Mouse (Mus musculus) embryonic stem cell, embryonic (primary cell): ENCODE data around the gene Syn2.

ENCODE experiments used
- CTCF ChIA-PET, 4 experiments: fragments of 300-600 bp in 2 of 4; fragments of 350-600 bp in 2 of 4; sonication (Branson Sonifier 250); formaldehyde crosslinking; loops; one replicate each; lab custom pipeline; 2022; ENCODE audit warnings: inconsistent platforms in 2 of 4; lab: Charles Lee
- POLR2A ChIA-PET, 4 experiments: fragments of 300-600 bp in 2 of 4; fragments of 350-600 bp in 2 of 4; sonication (Branson Sonifier 250); formaldehyde crosslinking; loops; one replicate each; lab custom pipeline; 2022; ENCODE audit warnings: antibody characterized with exemption in 4 of 4, inconsistent platforms in 1 of 4; lab: Charles Lee

The Syn2 gene

GRCm38 (mm10) chr6:115136156-115136555, 1.5 kb downstream of the Syn2 start:
- ChIA-PET CTCF (interaction anchor here in 3 of 4 experiments (0.6 to 2.1 kb wide), 3 partner anchors 64 to 167 kb away, joined by 3 to 5 read pairs (median 4); no protein-coding TSS in a partner anchor), POLR2A (interaction anchor here in 2 of 4 experiments (0.6 to 2.7 kb wide), 6 partner anchors 10 to 349 kb away, joined by 3 to 10 read pairs (median 4); no protein-coding TSS in a partner anchor)

GRCm38 (mm10) chr6:115141446-115141845, 6.7 kb downstream of the Syn2 start:
- ChIA-PET CTCF (interaction anchor here in 3 of 4 experiments (0.6 to 1.4 kb wide), 6 partner anchors 15 to 210 kb away, joined by 3 to 7 read pairs (median 3); no protein-coding TSS in a partner anchor), POLR2A (interaction anchor here in 2 of 4 experiments (0.6 to 1.5 kb wide), 3 partner anchors 18 to 111 kb away, joined by 3 to 4 read pairs (median 3); partner anchors contain the start of gene Timp4 (in 1 of the 2))

- ChIA-PET CTCF (interaction anchor here in 2 of 4 experiments (1.4 kb wide), 2 partner anchors 95 kb away, joined by 3 read pairs; no protein-coding TSS in a partner anchor), POLR2A (interaction anchor here in 1 of 4 experiments (1.0 kb wide), 1 partner anchor 134 kb away, joined by 3 read pairs; no protein-coding TSS in a partner anchor)
Observed at GRCm38 (mm10) chr6:115161175-115161574, 26.5 kb downstream of the Syn2 start.

GRCm38 (mm10) chr6:115165863-115166470, 31.3 kb downstream of the Syn2 start:
- ChIA-PET POLR2A (no interaction called here), CTCF (interaction anchor here in 3 of 4 experiments (0.6 to 1.7 kb wide), 3 partner anchors 9 to 452 kb away, joined by 3 to 7 read pairs (median 3); no protein-coding TSS in a partner anchor)

- ChIA-PET POLR2A (no interaction called here), CTCF (interaction anchor here (0.5 to 1.9 kb wide), 9 partner anchors 10 to 481 kb away, joined by 3 to 6 read pairs (median 5); partner anchors contain the start of gene Gm17482 (in 2 of the 4))
Observed at GRCm38 (mm10) chr6:115168921-115169320, 34.2 kb downstream of the Syn2 start.

GRCm38 (mm10) chr6:115169518-115169917, 34.8 kb downstream of the Syn2 start:
- ChIA-PET CTCF (interaction anchor here (0.6 to 1.9 kb wide), 6 partner anchors 9 to 478 kb away, joined by 3 to 6 read pairs (median 4); no protein-coding TSS in a partner anchor), POLR2A (no interaction called here)

GRCm38 (mm10) chr6:115174845-115175244, 40.1 kb downstream of the Syn2 start:
- ChIA-PET POLR2A (no interaction called here), CTCF (interaction anchor here (0.6 to 1.8 kb wide), 12 partner anchors 8 to 1998 kb away, joined by 3 to 7 read pairs (median 4); partner anchors contain the start of gene Gm17482 (in 1 of the 4))

- POLR2A ChIA-PET, result interaction anchor here in 1 of 4 experiments (1.1 kb wide), 1 partner anchor 55 kb away, joined by 4 read pairs; no protein-coding TSS in a partner anchor
- CTCF ChIA-PET, result interaction anchor here (0.6 to 1.3 kb wide), 11 partner anchors 9 to 1882 kb away, joined by 3 to 5 read pairs (median 4); no protein-coding TSS in a partner anchor
Observed at GRCm38 (mm10) chr6:115178826-115179225, 44.1 kb downstream of the Syn2 start.

- ChIA-PET CTCF (interaction anchor here in 1 of 4 experiments (1.4 kb wide), 1 partner anchor 581 kb away, joined by 3 read pairs; the partner anchor contains the start of gene Tmem40), POLR2A (no interaction called here)
Observed at GRCm38 (mm10) chr6:115181094-115181493, 46.4 kb downstream of the Syn2 start.

GRCm38 (mm10) chr6:115191111-115191510, 56.4 kb downstream of the Syn2 start:
- ChIA-PET POLR2A (no interaction called here), CTCF (interaction anchor here in 1 of 4 experiments (0.5 kb wide), 1 partner anchor 297 kb away, joined by 5 read pairs; no protein-coding TSS in a partner anchor)

GRCm38 (mm10) chr6:115200753-115201152, 66.1 kb downstream of the Syn2 start:
- ChIA-PET CTCF (interaction anchor here in 2 of 4 experiments (1.0 to 1.2 kb wide), 2 partner anchors 135 to 151 kb away, joined by 3 to 4 read pairs; no protein-coding TSS in a partner anchor), POLR2A (no interaction called here)

GRCm38 (mm10) chr6:115203029-115203428, 68.3 kb downstream of the Syn2 start:
- POLR2A ChIA-PET, result no interaction called here
- CTCF ChIA-PET, result interaction anchor here in 1 of 4 experiments (0.5 to 0.7 kb wide), 2 partner anchors 50 to 154 kb away, joined by 3 read pairs; no protein-coding TSS in a partner anchor

- CTCF ChIA-PET, result interaction anchor here in 1 of 4 experiments (0.7 kb wide), 1 partner anchor 636 kb away, joined by 3 read pairs; no protein-coding TSS in a partner anchor
- POLR2A ChIA-PET, result no interaction called here
Observed at GRCm38 (mm10) chr6:115210187-115210586, 75.5 kb downstream of the Syn2 start.

GRCm38 (mm10) chr6:115210820-115211219, 76.1 kb downstream of the Syn2 start:
- POLR2A ChIA-PET, result no interaction called here
- CTCF ChIA-PET, result interaction anchor here in 2 of 4 experiments (0.5 to 0.6 kb wide), 2 partner anchors 117 to 268 kb away, joined by 4 to 5 read pairs; no protein-coding TSS in a partner anchor

GRCm38 (mm10) chr6:115212132-115212903, 77.6 kb downstream of the Syn2 start:
- CTCF ChIA-PET, result interaction anchor here in 2 of 4 experiments (0.9 to 1.4 kb wide), 3 partner anchors 15 to 146 kb away, joined by 3 to 6 read pairs (median 3); partner anchors contain the start of gene Gm17482 (in 2 of the 2)

GRCm38 (mm10) chr6:115213129-115213528, 78.4 kb downstream of the Syn2 start:
- ChIA-PET POLR2A (interaction anchor here in 1 of 4 experiments (0.8 kb wide), 1 partner anchor 14 kb away, joined by 3 read pairs; the partner anchor contains the start of gene Gm17482), CTCF (interaction anchor here in 1 of 4 experiments (0.9 to 1.4 kb wide), 2 partner anchors 14 to 147 kb away, joined by 3 to 6 read pairs; partner anchors contain the start of gene Gm17482)

More at GRCm38 (mm10) chr6:115212132-115212903, 77.6 kb downstream of the Syn2 start:
- POLR2A ChIA-PET, result interaction anchor here in 1 of 4 experiments (0.8 kb wide), 1 partner anchor 15 kb away, joined by 3 read pairs; the partner anchor contains the start of gene Gm17482

- CTCF ChIA-PET, result no interaction called here
- POLR2A ChIA-PET, result no interaction called here
Observed at GRCm38 (mm10) chr6:115221215-115221641, 86.5 kb downstream of the Syn2 start.

GRCm38 (mm10) chr6:115225519-115225918, 90.8 kb downstream of the Syn2 start:
- ChIA-PET CTCF (interaction anchor here in 1 of 4 experiments (3.6 kb wide), 1 partner anchor 43 kb away, joined by 33 read pairs; no protein-coding TSS in a partner anchor), POLR2A (no interaction called here)
